Mouse (Mus musculus) liver, embryonic 14.5 days (tissue): ENCODE data around the gene Mgat1. TPM values are rescaled to one million over a fixed set of nuclear protein-coding genes. Genes with fewer than 3 reads are reported as not detected.

ENCODE experiments used
- ATAC-seq: fragments of 200-750 bp; cut with Nextera tagmentation; 2 replicates; pipeline ENCODE4 v1.8.0; 2017; ENCODE audit warnings: moderate number of reproducible peaks, mild to moderate bottlenecking, moderate library complexity; ENCODE audit not compliant: insufficient read depth
- DNase-seq, 3 experiments: peaks; one replicate each; pipeline ENCODE4 v3.0.0-alpha.2; 2012 to 2013; ENCODE audit warnings: low read depth in 3 of 3, low spot score in 3 of 3
- H3K27ac ChIP-seq: fragments of 300-500 bp; sonication (generic); 2 replicates; pipeline ENCODE4 v1.5.1; 2014; ENCODE audit warnings: moderate library complexity, mild to moderate bottlenecking, control low read depth, inconsistent platforms
- H3K27me3 ChIP-seq: fragments of 300-500 bp; sonication (generic); 2 replicates; pipeline ENCODE4 v1.6.1; 2014; ENCODE audit warnings: mild to moderate bottlenecking, low read length, moderate library complexity; ENCODE audit not compliant: control insufficient read depth, insufficient read depth
- H3K36me3 ChIP-seq: fragments of 300-500 bp; sonication (generic); replicated peaks from 2 replicates; pipeline ENCODE4 v1.6.1; 2014; ENCODE audit warnings: low read depth; ENCODE audit not compliant: control insufficient read depth, insufficient read depth
- H3K4me1 ChIP-seq, 2 experiments: fragments of 200-500 bp in 1 of 2; fragments of 300-500 bp in 1 of 2; sonication (generic) in 1 of 2; replicated peaks; 2 replicates each; pipeline ENCODE4 v1.6.1; 2012 to 2014; ENCODE audit warnings: antibody characterized with exemption in 1 of 2, inconsistent platforms in 1 of 2, low read length in 1 of 2; ENCODE audit not compliant: control insufficient read depth in 2 of 2, insufficient read depth in 2 of 2
- H3K4me2 ChIP-seq: fragments of 300-500 bp; sonication (generic); 2 replicates; pipeline ENCODE4 v1.6.1; 2014; ENCODE audit warnings: low read depth, mild to moderate bottlenecking, control low read depth, moderate library complexity
- H3K4me3 ChIP-seq, 2 experiments: fragments of 200-500 bp in 1 of 2; fragments of 300-500 bp in 1 of 2; sonication (generic) in 1 of 2; 2 replicates each; pipeline ENCODE4 v1.5.1; 2012 to 2014; ENCODE audit warnings: low read depth in 2 of 2, low read length in 2 of 2, mild to moderate bottlenecking in 2 of 2, control low read depth in 1 of 2, inconsistent platforms in 1 of 2, moderate library complexity in 1 of 2; ENCODE audit not compliant: insufficient read depth in 1 of 2
- H3K9ac ChIP-seq: fragments of 300-500 bp; sonication (generic); replicated peaks from 2 replicates; pipeline ENCODE4 v1.6.1; 2014; ENCODE audit warnings: mild to moderate bottlenecking, control low read depth, moderate library complexity
- H3K9me3 ChIP-seq: fragments of 300-500 bp; sonication (generic); 2 replicates; pipeline ENCODE4 v1.6.1; 2016; ENCODE audit warnings: low read length, mixed read lengths; ENCODE audit not compliant: control insufficient read depth
- CTCF ChIP-seq: IDR thresholded peaks from 2 replicates; pipeline ENCODE4 v1.5.1; 2016; ENCODE audit warnings: antibody characterized with exemption, low read depth, control low read depth
- EP300 ChIP-seq: IDR thresholded peaks from 2 replicates; pipeline ENCODE4 v1.6.1; 2016; ENCODE audit warnings: antibody characterized with exemption, low read depth
- WGBS: fragments of 180-500 bp; shearing (Covaris S2); extraction: QIAGEN DNeasy Blood & Tissue Kit; methylation state at CpG from one replicate; pipeline ENCODE4 v1.1.7; 2014; ENCODE audit not compliant: insufficient replicate concordance; 5-methylcytosine and 5-hydroxymethylcytosine counted together
- polyA plus RNA-seq, 2 experiments: library from polyadenylated mRNA; depleted of rRNA in 1 of 2; stranded (reverse) in 1 of 2; unstranded in 1 of 2; fragments of >200 nt; fragmentation: Nextera tagmentation in 1 of 2; extraction: Ambion mirVana in 1 of 2; gene quantifications; 2 replicates each; pipeline versions ENCODE4 v1.2.1 to v1.2.3; 2012 to 2014

Mgat1 gene
- polyA plus RNA-seq, 2 experiments, result 22.6 to 22.8 TPM

DNA sequence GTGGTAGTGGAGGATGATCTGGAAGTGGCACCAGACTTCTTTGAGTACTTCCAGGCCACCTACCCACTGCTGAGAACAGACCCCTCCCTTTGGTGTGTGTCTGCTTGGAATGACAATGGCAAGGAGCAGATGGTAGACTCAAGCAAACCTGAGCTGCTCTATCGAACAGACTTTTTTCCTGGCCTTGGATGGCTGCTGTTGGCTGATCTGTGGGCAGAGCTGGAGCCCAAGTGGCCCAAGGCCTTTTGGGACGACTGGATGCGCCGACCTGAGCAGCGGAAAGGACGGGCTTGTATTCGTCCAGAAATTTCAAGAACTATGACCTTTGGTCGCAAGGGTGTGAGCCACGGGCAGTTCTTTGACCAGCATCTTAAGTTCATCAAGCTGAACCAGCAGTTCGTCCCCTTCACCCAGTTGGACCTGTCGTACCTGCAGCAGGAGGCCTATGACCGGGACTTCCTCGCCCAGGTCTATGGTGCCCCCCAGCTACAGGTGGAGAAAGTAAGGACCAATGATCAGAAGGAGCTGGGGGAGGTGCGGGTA lies 17.4 kb downstream of the Mgat1 start:
- WGBS, result 85% methylated on average over 14 of the region's 14 CpGs
- Histone ChIP-seq H3K9ac (no peak overlapping the region), H3K4me2 (no peak overlapping the region), H3K27me3 (no peaks in the 10 kb centered on the region), H3K4me3 (no peak overlapping the region), H3K36me3 (peaks cover 31% of the 10 kb centered on the region), H3K9me3 (no peaks in the 10 kb centered on the region), H3K27ac (no peak overlapping the region), H3K4me1 (0 out of 4 replicates have a peak, but pooled peaks cover 0 to 3% of the 10 kb centered on the region in 2 experiments)
- DNase-seq (no peak), ATAC-seq (no peak)
- TF ChIP-seq CTCF, result no peak
- TF ChIP-seq EP300, result no peak

DNA sequence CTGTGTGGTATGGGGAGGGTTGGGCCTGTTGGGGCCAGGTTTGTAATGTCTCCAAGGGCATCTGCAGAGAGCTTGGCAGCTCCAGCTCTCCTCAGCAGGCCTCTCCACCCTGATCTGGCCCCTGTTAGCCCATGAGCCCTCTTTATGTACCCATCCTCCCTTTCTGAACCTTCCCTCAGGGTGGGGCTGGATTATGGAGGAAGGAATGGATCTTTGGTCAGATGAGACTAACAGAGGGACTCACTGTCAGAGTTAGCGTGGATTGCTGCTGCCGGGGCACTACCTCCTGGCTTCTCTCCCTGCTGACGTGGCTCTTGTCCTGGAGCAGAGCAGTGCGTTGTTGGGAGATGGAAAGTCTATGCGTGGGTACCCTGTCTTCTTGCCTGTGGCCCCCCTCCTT lies 18.3 kb downstream of the Mgat1 start:
- whole genome bisulfite sequencing, result 79% methylated on average over 5 of the region's 5 CpGs
- Histone ChIP-seq H3K27me3 (no peaks in the 10 kb centered on the region), H3K4me1 (0 out of 4 replicates have a peak, but pooled peaks cover 0 to 4% of the 10 kb centered on the region in 2 experiments), H3K4me2 (no peak overlapping the region), H3K9ac (no peak overlapping the region), H3K9me3 (no peaks in the 10 kb centered on the region), H3K27ac (no peak overlapping the region), H3K36me3 (peaks cover 27% of the 10 kb centered on the region), H3K4me3 (no peak overlapping the region)
- TF ChIP-seq EP300, result no peak
- no peak for TF ChIP-seq CTCF
- no peak for ATAC-seq
- no peak for DNase-seq

DNA sequence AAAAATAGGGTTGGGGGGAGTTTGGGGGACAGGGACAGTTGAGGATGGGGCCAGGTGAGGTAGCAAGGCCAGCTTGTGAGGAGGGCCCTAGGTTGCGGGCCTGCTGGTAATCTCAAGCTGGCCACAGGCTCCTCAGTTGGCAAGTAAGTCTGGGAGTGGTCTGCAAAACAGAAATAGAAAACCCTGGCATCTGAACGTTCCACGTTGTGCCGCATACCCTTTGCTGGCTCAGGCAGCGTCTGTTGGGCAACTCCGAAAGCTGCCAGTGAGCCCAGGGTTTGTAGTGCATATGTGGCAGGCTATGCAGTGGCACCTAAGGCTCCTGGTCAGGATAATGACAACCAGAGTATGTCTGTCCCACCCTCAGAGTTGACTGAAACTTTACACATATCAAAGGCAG lies 19.2 kb downstream of the Mgat1 start:
- TF ChIP-seq CTCF, result no peak
- TF ChIP-seq EP300, result no peak

DNA sequence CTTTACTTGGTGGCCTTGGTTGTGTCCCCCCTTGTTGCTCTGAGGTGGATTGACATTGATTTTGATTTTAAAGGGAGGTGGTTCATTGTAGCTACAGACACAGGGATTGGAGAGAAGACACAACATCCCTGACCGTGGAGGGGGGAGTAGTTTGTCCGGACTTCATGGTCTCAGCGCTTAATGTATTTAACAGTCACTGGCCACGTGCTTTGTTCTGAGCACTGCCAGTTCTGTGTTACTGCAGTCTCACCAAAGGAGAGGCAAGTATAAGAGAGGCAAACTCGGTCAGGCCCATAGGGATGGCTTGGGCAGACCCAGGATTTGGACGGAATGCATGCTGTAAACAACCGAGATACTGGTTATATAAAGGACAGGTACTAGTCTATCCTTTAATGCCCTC lies 20.1 kb downstream of the Mgat1 start:
- TF ChIP-seq EP300, result no peak
- TF ChIP-seq CTCF, result no peak
- Histone ChIP-seq H3K27ac (no peak overlapping the region), H3K36me3 (peaks cover 26% of the 10 kb centered on the region), H3K4me1 (peaks cover 0 to 8% of the 10 kb centered on the region in 2 experiments; a peak in 2 of 4 replicates), H3K9me3 (no peaks in the 10 kb centered on the region), H3K27me3 (no peaks in the 10 kb centered on the region), H3K4me3 (no peak overlapping the region), H3K9ac (no peak overlapping the region), H3K4me2 (no peak overlapping the region)
- ATAC-seq (no peak), DNase-seq (no peak)
- WGBS, result 85% methylated on average over 7 of the region's 7 CpGs

More for the DNA sequence above, 19.2 kb downstream of the Mgat1 start:
- Histone ChIP-seq H3K27me3 (no peaks in the 10 kb centered on the region), H3K4me1 (peaks cover 0 to 8% of the 10 kb centered on the region in 2 experiments; a peak in 2 of 4 replicates), H3K4me2 (no peak overlapping the region), H3K27ac (no peak overlapping the region), H3K9me3 (no peaks in the 10 kb centered on the region), H3K36me3 (peaks cover 26% of the 10 kb centered on the region), H3K4me3 (no peak overlapping the region), H3K9ac (no peak overlapping the region)
- DNase-seq (no peak), ATAC-seq (no peak)
- WGBS, result 82% methylated on average over 6 of the region's 6 CpGs

DNA sequence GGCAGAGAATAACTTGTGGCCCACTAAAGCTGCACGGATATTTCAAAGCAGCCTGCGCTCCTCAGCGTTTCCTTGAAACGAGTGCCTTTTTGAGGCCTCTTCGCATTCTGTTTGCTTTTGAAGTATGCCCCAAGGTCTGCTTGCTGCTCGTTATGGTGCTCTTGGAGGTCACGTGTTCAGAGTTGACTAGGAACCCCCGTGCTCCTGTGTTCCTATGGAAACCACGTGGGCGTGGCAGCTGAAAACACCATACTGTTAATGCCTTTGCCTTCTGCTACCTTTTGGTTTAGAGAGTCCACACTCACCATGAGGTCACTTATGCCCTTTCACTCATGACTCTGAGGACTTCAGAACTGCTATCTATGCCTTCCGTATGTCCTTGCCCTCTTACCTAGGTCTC lies 20.6 kb downstream of the Mgat1 start:
- WGBS, result 69% methylated on average over 11 of the region's 11 CpGs
- Histone ChIP-seq H3K4me1 (peaks cover 0 to 8% of the 10 kb centered on the region in 2 experiments; a peak in 2 of 4 replicates), H3K4me2 (no peak overlapping the region), H3K9me3 (no peaks in the 10 kb centered on the region), H3K9ac (no peak overlapping the region), H3K27ac (no peak overlapping the region), H3K27me3 (no peaks in the 10 kb centered on the region), H3K36me3 (peaks cover 26% of the 10 kb centered on the region), H3K4me3 (no peak overlapping the region)
- ATAC-seq (no peak), DNase-seq (no peak)
- TF ChIP-seq EP300 (no peak), CTCF (no peak)
